Mouse (Mus musculus) small intestine, adult 2 months (tissue): Measurements from ENCODE around the gene Acsl3.

ENCODE experiments used
- CTCF ChIP-seq: fragments of 200-500 bp; IDR thresholded peaks from 2 replicates; pipeline ENCODE4 v1.5.1; 2012; ENCODE audit warnings: low read depth, mild to moderate bottlenecking, control low read depth, inconsistent platforms, low read length, moderate library complexity, mixed read lengths; ENCODE audit not compliant: insufficient replicate concordance, insufficient read length; ENCODE audit errors: extremely low read depth
- POLR2A ChIP-seq: fragments of 200-500 bp; IDR thresholded peaks from 2 replicates; pipeline ENCODE4 v1.6.1; 2012; ENCODE audit warnings: low read depth, mild to moderate bottlenecking, control low read depth, inconsistent platforms, low read length, moderate library complexity

- TF ChIP-seq CTCF (0 out of 2 replicates have a peak, but pooled peaks have one; percentile 9), POLR2A (no peak)
These were observed 29.2 kb downstream of the Acsl3 start for GRCm38 (mm10) chr1:78686872-78687271.
